Comparison of ENCODE assay signal across 15 mouse cellular contexts in the genomic region with DNA sequence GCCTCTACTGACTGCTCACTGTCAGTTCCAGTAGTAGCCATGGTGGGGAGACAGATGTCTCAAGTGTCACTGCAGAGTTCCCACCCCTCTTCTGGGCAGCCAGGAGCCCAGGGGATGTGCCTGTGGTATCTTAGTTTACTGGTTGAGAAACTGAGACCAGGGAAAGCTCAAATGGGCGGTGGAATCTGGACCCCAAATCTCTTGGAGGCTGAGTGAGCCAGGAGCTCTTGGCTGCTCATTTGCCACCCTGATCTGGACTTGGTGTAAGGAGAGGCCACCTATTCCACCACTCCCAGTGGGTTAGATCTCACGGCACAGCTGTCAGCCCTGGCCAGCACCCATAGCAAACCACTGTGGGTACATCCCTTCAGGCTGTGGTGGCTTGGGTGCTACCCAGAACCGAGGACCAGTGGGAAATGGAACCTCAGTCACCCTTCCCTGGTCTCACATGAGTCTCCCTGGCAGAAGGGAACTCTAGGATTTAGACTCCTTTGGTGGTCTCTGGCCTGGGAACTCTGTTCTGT. TPM values are rescaled to one million over a fixed set of nuclear protein-coding genes. Genes with fewer than 3 reads are reported as not detected.
DNase-seq lines count a peak whose midpoint lies in the region; ATAC-seq and TF ChIP-seq lines count a peak whose summit lies in the region.
"Had no signal": no experiment of that assay in that cellular context is flagged by ENCODE, and none has a peak within 500 bp of the region (broad histone marks: within the 10 kb centered on the region; RNA-seq: fewer than 3 reads in every experiment).

No protein-coding gene starts in this region.

- TF ChIP-seq CTCF in G1E (IDR thresholded peaks at IDR 0.05; ENCODE audit: low read depth, low read length): no peak

- ATAC-seq in heart, embryonic 13.5 days (ENCODE audit: extremely low read depth, insufficient number of reproducible peaks, low FRiP score, low TSS enrichment): no peak
- ATAC-seq in limb, embryonic 13.5 days (ENCODE audit: low FRiP score, low read depth): no peak
- no peak for ATAC-seq in G1E (ENCODE audit: extremely low read depth, insufficient number of reproducible peaks, low FRiP score, poor library complexity, severe bottlenecking)
- no peak for ATAC-seq in embryonic facial prominence, embryonic 14.5 days (ENCODE audit: low read depth)

- no peak for DNase-seq in heart, postnatal 25 days (ENCODE audit: low spot score)
- no peak for DNase-seq in limb, embryonic 10.5 days (ENCODE audit: low spot score)
- no peak for DNase-seq in G1E (ENCODE audit: low spot score)
- no peak for DNase-seq in embryonic facial prominence, embryonic 14.5 days (ENCODE audit: low spot score)
- no peak for DNase-seq in cerebellum, adult 8-10 months
- DNase-seq in B cell, adult 2 months: no peak
- DNase-seq: cerebellum, adult 18-20 months; embryo, embryonic 11 days; kidney, adult 18-20 months; kidney, postnatal 4 days; midbrain, embryonic 14.5 days had no signal

- H3K4me1 ChIP-seq in heart, embryonic 13.5 days: peaks cover 97% of the 10 kb centered on the region
- peaks cover 41% of the 10 kb centered on the region for H3K4me1 ChIP-seq in limb, embryonic 13.5 days
- peaks cover 38% of the 10 kb centered on the region for H3K4me1 ChIP-seq in limb, embryonic 10.5 days
- peaks cover 100% of the 10 kb centered on the region for H3K4me1 ChIP-seq in G1E (ENCODE audit: insufficient read depth, low read depth, low read length)
- peaks cover 11% of the 10 kb centered on the region; the same call in 1 of the 2 replicates for H3K4me1 ChIP-seq in embryonic facial prominence, embryonic 14.5 days (ENCODE audit: control insufficient read depth, insufficient read depth, low read length)

- peak overlapping the region; percentile 96 for H3K9ac ChIP-seq in heart, embryonic 13.5 days
- H3K9ac ChIP-seq in limb, embryonic 13.5 days: 0 out of 2 replicates have a peak overlapping the region, but pooled peaks have one; percentile 4
- 0 out of 2 replicates have a peak overlapping the region, but pooled peaks have one; percentile 8 for H3K9ac ChIP-seq in embryonic facial prominence, embryonic 14.5 days (ENCODE audit: low read depth, low read length)

- 88% methylated on average over 3 of the region's 3 CpGs for WGBS in heart, embryonic 13.5 days
- 87% methylated on average over 3 of the region's 3 CpGs for WGBS in limb, embryonic 13.5 days
- WGBS in limb, embryonic 10.5 days: 87% methylated on average over 3 of the region's 3 CpGs
- WGBS in embryonic facial prominence, embryonic 14.5 days: 88% methylated on average over 3 of the region's 3 CpGs

- peak overlapping the region; percentile 76 for H3K4me2 ChIP-seq in heart, embryonic 13.5 days
- no peak overlapping the region for H3K4me2 ChIP-seq in limb, embryonic 13.5 days (replicated peaks)
- H3K4me2 ChIP-seq in embryonic facial prominence, embryonic 14.5 days (ENCODE audit: low read depth, low read length): no peak overlapping the region
- H3K4me2 ChIP-seq: limb, embryonic 15.5 days had no signal

- intact Hi-C loops in heart, postnatal 25 days (cut with DNase I): loop anchor here (10.0 kb wide), 1 partner anchor 56 kb away; no protein-coding TSS in a partner anchor

- no peaks in the 10 kb centered on the region for H3K27me3 ChIP-seq in heart, embryonic 13.5 days (replicated peaks)
- no peaks in the 10 kb centered on the region for H3K27me3 ChIP-seq in limb, embryonic 13.5 days
- H3K27me3 ChIP-seq in limb, embryonic 10.5 days (ENCODE audit: low read depth, poor library complexity, severe bottlenecking): no peaks in the 10 kb centered on the region
- no peaks in the 10 kb centered on the region for H3K27me3 ChIP-seq in G1E (ENCODE audit: insufficient read depth, low read length)
- H3K27me3 ChIP-seq in embryonic facial prominence, embryonic 14.5 days (replicated peaks; ENCODE audit: control insufficient read depth, insufficient read depth, low read length): no peaks in the 10 kb centered on the region
- H3K27me3 ChIP-seq: limb, embryonic 15.5 days had no signal

- peaks cover 98% of the 10 kb centered on the region for H3K36me3 ChIP-seq in heart, embryonic 13.5 days
- H3K36me3 ChIP-seq in limb, embryonic 13.5 days: peaks cover 86% of the 10 kb centered on the region
- peaks cover 100% of the 10 kb centered on the region for H3K36me3 ChIP-seq in limb, embryonic 10.5 days
- H3K36me3 ChIP-seq in G1E (replicated peaks): peaks cover 100% of the 10 kb centered on the region
- peaks cover 38% of the 10 kb centered on the region for H3K36me3 ChIP-seq in embryonic facial prominence, embryonic 14.5 days (ENCODE audit: control insufficient read depth, insufficient read depth, low read length)

- H3K4me3 ChIP-seq in heart, embryonic 13.5 days: peak overlapping the region; percentile 93
- no peak overlapping the region for H3K4me3 ChIP-seq in limb, embryonic 13.5 days
- H3K4me3 ChIP-seq in limb, embryonic 10.5 days: no peak overlapping the region
- H3K4me3 ChIP-seq in G1E (ENCODE audit: low read depth, low read length): peak overlapping the region; percentile 56; the same call in 1 of the 2 replicates
- H3K4me3 ChIP-seq in embryonic facial prominence, embryonic 14.5 days (ENCODE audit: low read depth, low read length): no peak overlapping the region
- H3K4me3 ChIP-seq: limb, embryonic 15.5 days had no signal

- H3K27ac ChIP-seq in heart, embryonic 13.5 days (replicated peaks): peak overlapping the region; percentile 86
- no peak overlapping the region for H3K27ac ChIP-seq in limb, embryonic 13.5 days
- no peak overlapping the region for H3K27ac ChIP-seq in limb, embryonic 10.5 days
- H3K27ac ChIP-seq in embryonic facial prominence, embryonic 14.5 days (replicated peaks; ENCODE audit: low read depth, low read length): no peak overlapping the region
- H3K27ac ChIP-seq: limb, embryonic 15.5 days had no signal

- H3K9me3 ChIP-seq in heart, embryonic 13.5 days: no peaks in the 10 kb centered on the region
- no peaks in the 10 kb centered on the region for H3K9me3 ChIP-seq in limb, embryonic 13.5 days
- no peaks in the 10 kb centered on the region for H3K9me3 ChIP-seq in limb, embryonic 10.5 days (replicated peaks)
- H3K9me3 ChIP-seq in G1E (replicated peaks): no peaks in the 10 kb centered on the region
- no peaks in the 10 kb centered on the region for H3K9me3 ChIP-seq in embryonic facial prominence, embryonic 14.5 days (ENCODE audit: control insufficient read depth, low read length)
- H3K9me3 ChIP-seq: limb, embryonic 15.5 days had no signal

RNA-seq across cellular contexts. Expression of a gene that starts 8.3 kb away (rescaled TPM):
- 116 and 121 TPM in 2 replicates for polyA plus RNA-seq in heart, embryonic 13.5 days (2015; fragmentation: Nextera tagmentation; extraction: Ambion mirVana)
- total RNA-seq in heart, postnatal 25 days (2021): 100 to 1,000 TPM; 167 to 223 TPM
- polyA plus RNA-seq in limb, embryonic 13.5 days (2015; fragmentation: Nextera tagmentation; extraction: Ambion mirVana): 28.3 and 29.0 TPM in 2 replicates
- 74.1 and 97.5 TPM in 2 replicates for polyA plus RNA-seq in limb, embryonic 10.5 days (2016; fragmentation: Nextera tagmentation; extraction: Ambion mirVana)
- 299 and 342 TPM in 2 replicates for total RNA-seq in G1E (2014; fragmentation: Nextera tagmentation)
- 35.7 and 36.0 TPM in 2 replicates for total RNA-seq in G1E (2017)
- 692 and 737 TPM in 2 replicates for polyA plus RNA-seq in G1E (2012)
- 40.4 and 48.1 TPM in 2 replicates for polyA plus RNA-seq in embryonic facial prominence, embryonic 14.5 days (2014; fragmentation: Nextera tagmentation; extraction: Ambion mirVana)

RNA-seq across cellular contexts. Expression of a gene that starts 28.7 kb away (rescaled TPM):
- polyA plus RNA-seq in heart, embryonic 13.5 days (2015; fragmentation: Nextera tagmentation; extraction: Ambion mirVana): 94.7 and 106 TPM in 2 replicates
- 10 to 100 TPM; 24.4 to 25.3 TPM for total RNA-seq in heart, postnatal 25 days (2021)
- polyA plus RNA-seq in limb, embryonic 13.5 days (2015; fragmentation: Nextera tagmentation; extraction: Ambion mirVana): 148 and 155 TPM in 2 replicates
- 179 and 196 TPM in 2 replicates for polyA plus RNA-seq in limb, embryonic 10.5 days (2016; fragmentation: Nextera tagmentation; extraction: Ambion mirVana)
- total RNA-seq in G1E (2014; fragmentation: Nextera tagmentation) (165 and 189 TPM in 2 replicates), G1E (2017) (92.4 and 93.2 TPM in 2 replicates)
- polyA plus RNA-seq in G1E (2012): 60.2 and 71.9 TPM in 2 replicates
- polyA plus RNA-seq in embryonic facial prominence, embryonic 14.5 days (2014; fragmentation: Nextera tagmentation; extraction: Ambion mirVana): 110 and 120 TPM in 2 replicates

RNA-seq across cellular contexts. Expression of a gene that starts 51.1 kb away (rescaled TPM):
- 0.11 and 0.23 TPM in 2 replicates for polyA plus RNA-seq in heart, embryonic 13.5 days (2015; fragmentation: Nextera tagmentation; extraction: Ambion mirVana)
- not detected for total RNA-seq in heart, postnatal 25 days (2021)
- 1.4 and 1.5 TPM in 2 replicates for polyA plus RNA-seq in limb, embryonic 13.5 days (2015; fragmentation: Nextera tagmentation; extraction: Ambion mirVana)
- polyA plus RNA-seq in limb, embryonic 10.5 days (2016; fragmentation: Nextera tagmentation; extraction: Ambion mirVana): 0.36 and 0.79 TPM in 2 replicates
- total RNA-seq in G1E (2014; fragmentation: Nextera tagmentation) (not detected in 2 replicates), G1E (2017) (not detected in 2 replicates)
- polyA plus RNA-seq in G1E (2012): not detected in 2 replicates
- 1.8 and 3.1 TPM in 2 replicates for polyA plus RNA-seq in embryonic facial prominence, embryonic 14.5 days (2014; fragmentation: Nextera tagmentation; extraction: Ambion mirVana)
- total RNA-seq: adrenal gland, adult 18-20 months had no signal

Comparison
In these comparisons a context has a peak if more than half of its experiments do, and no peak if none do; other contexts are left out.
1. H3K4me3 ChIP-seq: peak in heart, embryonic 13.5 days (single experiment) and G1E (single experiment); none in limb, embryonic 13.5 days (single experiment), limb, embryonic 10.5 days (single experiment) and embryonic facial prominence, embryonic 14.5 days (single experiment).
2. H3K9ac ChIP-seq: peak in every context shown above with its lines; median percentile 96 in heart, embryonic 13.5 days; 8 in embryonic facial prominence, embryonic 14.5 days; 4 in limb, embryonic 13.5 days.